Mouse (Mus musculus) lung, embryonic 14.5 days (tissue): ENCODE data around the gene Top2a. TPM values are rescaled to one million over a fixed set of nuclear protein-coding genes. Genes with fewer than 3 reads are reported as not detected.
A peak's percentile ranks its signal among the peaks of the same experiment; 100 is the strongest.

Source experiments
- ATAC-seq: fragments of 200-750 bp; cut with Nextera tagmentation; 2 replicates; pipeline ENCODE4 v1.8.0; 2017; ENCODE audit warnings: mild to moderate bottlenecking, moderate TSS enrichment, moderate library complexity; ENCODE audit not compliant: insufficient read depth
- DNase-seq: peaks from one replicate; pipeline ENCODE4 v3.0.0-alpha.2; 2015
- H3K27ac ChIP-seq: fragments of 300-500 bp; sonication (generic); 2 replicates; pipeline ENCODE4 v1.5.1; 2014; ENCODE audit warnings: low read depth, mild to moderate bottlenecking, moderate library complexity
- H3K27me3 ChIP-seq: fragments of 300-500 bp; sonication (generic); 2 replicates; pipeline ENCODE4 v1.6.1; 2014; ENCODE audit warnings: low read length, control low read depth; ENCODE audit not compliant: insufficient read depth
- H3K36me3 ChIP-seq: fragments of 300-500 bp; sonication (generic); 2 replicates; pipeline ENCODE4 v1.6.1; 2014; ENCODE audit warnings: control low read depth; ENCODE audit not compliant: insufficient read depth
- H3K4me1 ChIP-seq: fragments of 300-500 bp; sonication (generic); 2 replicates; pipeline ENCODE4 v1.6.1; 2014; ENCODE audit warnings: antibody characterized with exemption, control low read depth; ENCODE audit not compliant: insufficient read depth
- H3K4me2 ChIP-seq: fragments of 300-500 bp; sonication (generic); 2 replicates; pipeline ENCODE4 v1.6.1; 2014; ENCODE audit warnings: mild to moderate bottlenecking
- H3K4me3 ChIP-seq: fragments of 300-500 bp; sonication (generic); 2 replicates; pipeline ENCODE4 v1.5.1; 2014; ENCODE audit warnings: low read depth, low read length
- H3K9ac ChIP-seq: fragments of 300-500 bp; sonication (generic); 2 replicates; pipeline ENCODE4 v1.6.1; 2014
- H3K9me3 ChIP-seq: fragments of 300-500 bp; sonication (generic); 2 replicates; pipeline ENCODE4 v1.6.1; 2016; ENCODE audit warnings: low read depth, low read length, control low read depth
- CTCF ChIP-seq: IDR thresholded peaks from 2 replicates; pipeline ENCODE4 v1.5.1; 2016; ENCODE audit warnings: antibody characterized with exemption, low read depth
- WGBS: fragments of 180-500 bp; shearing (Covaris S2); extraction: QIAGEN DNeasy Blood & Tissue Kit; methylation state at CpG from one replicate; pipeline ENCODE4 v1.1.7; 2014; 5-methylcytosine and 5-hydroxymethylcytosine counted together
- polyA plus RNA-seq: library from polyadenylated mRNA; unstranded; fragments of >200 nt; fragmentation: Nextera tagmentation; extraction: Ambion mirVana; gene quantifications from 2 replicates; pipeline ENCODE4 v1.2.1, GENCODE M21; 2014

Gene Top2a
- polyA plus RNA-seq, 1 experiment from 2014 or later, result 364 TPM

DNA sequence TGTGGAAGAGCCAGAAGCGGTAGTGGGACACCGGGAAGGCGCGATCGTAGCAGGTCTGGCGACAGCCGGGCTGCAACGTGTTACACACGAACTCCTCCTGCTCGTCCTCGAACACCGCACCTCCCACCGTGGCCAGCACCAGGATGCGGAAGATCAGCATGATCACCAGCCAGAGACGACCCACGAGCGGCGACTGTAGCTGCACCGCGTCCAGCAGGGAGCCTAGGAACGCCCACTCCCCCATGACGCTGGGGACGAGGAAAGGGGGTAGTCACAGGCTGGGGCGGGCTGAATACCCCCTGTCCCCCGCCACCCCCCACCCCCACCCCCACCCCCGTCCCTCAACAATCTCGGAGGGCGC is 41.2 kb downstream of the Top2a start, which contains the start of gene Gjd3:
Gene Gjd3, minus strand, starts transcription at position 244 of the 361 bp plus-strand sequence.
- 1% methylated on average over 28 of the region's 28 CpGs for WGBS
- Histone ChIP-seq H3K9ac (peak within 1 kb of the TSS; percentile 48), H3K27ac (no peak within 1 kb of the TSS), H3K9me3 (no peaks in the 10 kb centered on the region), H3K4me1 (no peaks in the 10 kb centered on the region), H3K4me3 (peak within 1 kb of the TSS; percentile 57), H3K36me3 (no peaks in the 10 kb centered on the region), H3K4me2 (peak within 1 kb of the TSS; percentile 99), H3K27me3 (peaks cover 22% of the 10 kb centered on the region)
- no peak for TF ChIP-seq CTCF
- ATAC-seq (0 out of 2 replicates have a peak, but pooled peaks have one; percentile 4), DNase-seq (no peak)

GRCm38 (mm10) chr11:98981997-98982772 is 41.8 kb downstream of the Top2a start:
- H3K9ac ChIP-seq, result peak overlapping the region; percentile 48
- peak overlapping the region; percentile 57 for H3K4me3 ChIP-seq
- peak; percentile 80 for TF ChIP-seq CTCF
- no peaks in the 10 kb centered on the region for H3K4me1 ChIP-seq
- H3K36me3 ChIP-seq, result no peaks in the 10 kb centered on the region
- under 1% methylated on average over 94 of the region's 94 CpGs for WGBS
- H3K27me3 ChIP-seq, result peaks cover 22% of the 10 kb centered on the region
- H3K27ac ChIP-seq, result no peak overlapping the region
- peak; percentile 50 for ATAC-seq
- H3K9me3 ChIP-seq, result no peaks in the 10 kb centered on the region
- H3K4me2 ChIP-seq, result peak overlapping the region; percentile 99
- peak; percentile 84 for DNase-seq

- no peaks in the 10 kb centered on the region for H3K36me3 ChIP-seq
- 32% methylated on average over 20 of the region's 20 CpGs for WGBS
- peak overlapping the region; percentile 99 for H3K4me2 ChIP-seq
- DNase-seq (no peak), ATAC-seq (no peak)
- H3K4me3 ChIP-seq, result peak overlapping the region; percentile 57
- H3K9me3 ChIP-seq, result no peaks in the 10 kb centered on the region
- no peak overlapping the region for H3K27ac ChIP-seq
- peak overlapping the region; percentile 48 for H3K9ac ChIP-seq
- peaks cover 22% of the 10 kb centered on the region for H3K27me3 ChIP-seq
- no peaks in the 10 kb centered on the region for H3K4me1 ChIP-seq
- TF ChIP-seq CTCF, result no peak
Measured at GRCm38 (mm10) chr11:98981289-98981996, 42.5 kb downstream of the Top2a start.

DNA sequence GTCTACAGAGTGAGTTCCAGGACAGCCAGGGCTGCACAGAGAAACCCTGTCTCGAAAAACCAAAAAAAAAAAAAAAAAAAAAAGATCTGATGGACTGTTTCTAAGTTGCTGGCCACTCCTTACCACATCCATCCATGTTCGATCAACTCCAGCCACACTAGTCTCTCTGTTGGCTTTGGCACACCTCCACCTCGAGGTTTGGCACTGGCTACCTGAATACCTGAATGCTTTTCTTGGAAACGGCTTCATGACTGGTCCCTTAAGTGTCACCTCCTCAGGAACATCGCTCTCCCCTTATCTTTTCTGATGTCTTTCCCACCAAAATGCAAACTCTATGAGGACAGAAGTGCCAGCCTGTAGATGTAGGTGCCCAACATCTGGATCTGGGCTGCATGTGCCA is 44.6 kb downstream of the Top2a start:
- no peak overlapping the region for H3K4me3 ChIP-seq
- ATAC-seq, result no peak
- no peak for DNase-seq
- H3K9ac ChIP-seq, result no peak overlapping the region
- peaks cover 10% of the 10 kb centered on the region for H3K36me3 ChIP-seq
- 64% methylated on average over 4 of the region's 5 CpGs for WGBS
- no peak for TF ChIP-seq CTCF
- no peak overlapping the region for H3K27ac ChIP-seq
- H3K4me2 ChIP-seq, result no peak overlapping the region
- H3K27me3 ChIP-seq, result peaks cover 22% of the 10 kb centered on the region
- no peaks in the 10 kb centered on the region; the same call in 1 of the 2 replicates for H3K9me3 ChIP-seq
- H3K4me1 ChIP-seq, result no peaks in the 10 kb centered on the region

GRCm38 (mm10) chr11:98978526-98979148 is 45.4 kb downstream of the Top2a start:
- TF ChIP-seq CTCF, result no peak
- H3K4me3 ChIP-seq, result no peak overlapping the region
- peaks cover 22% of the 10 kb centered on the region for H3K27me3 ChIP-seq
- DNase-seq, result peak; percentile 76
- no peaks in the 10 kb centered on the region; the same call in 1 of the 2 replicates for H3K9me3 ChIP-seq
- H3K9ac ChIP-seq, result no peak overlapping the region
- H3K4me1 ChIP-seq, result no peaks in the 10 kb centered on the region
- H3K4me2 ChIP-seq, result 0 out of 2 replicates have a peak overlapping the region, but pooled peaks have one; percentile 4
- H3K27ac ChIP-seq, result no peak overlapping the region
- WGBS, result 37% methylated on average over 15 of the region's 15 CpGs
- H3K36me3 ChIP-seq, result peaks cover 17% of the 10 kb centered on the region
- ATAC-seq, result peak; percentile 19; the same call in 1 of the 2 replicates

DNA sequence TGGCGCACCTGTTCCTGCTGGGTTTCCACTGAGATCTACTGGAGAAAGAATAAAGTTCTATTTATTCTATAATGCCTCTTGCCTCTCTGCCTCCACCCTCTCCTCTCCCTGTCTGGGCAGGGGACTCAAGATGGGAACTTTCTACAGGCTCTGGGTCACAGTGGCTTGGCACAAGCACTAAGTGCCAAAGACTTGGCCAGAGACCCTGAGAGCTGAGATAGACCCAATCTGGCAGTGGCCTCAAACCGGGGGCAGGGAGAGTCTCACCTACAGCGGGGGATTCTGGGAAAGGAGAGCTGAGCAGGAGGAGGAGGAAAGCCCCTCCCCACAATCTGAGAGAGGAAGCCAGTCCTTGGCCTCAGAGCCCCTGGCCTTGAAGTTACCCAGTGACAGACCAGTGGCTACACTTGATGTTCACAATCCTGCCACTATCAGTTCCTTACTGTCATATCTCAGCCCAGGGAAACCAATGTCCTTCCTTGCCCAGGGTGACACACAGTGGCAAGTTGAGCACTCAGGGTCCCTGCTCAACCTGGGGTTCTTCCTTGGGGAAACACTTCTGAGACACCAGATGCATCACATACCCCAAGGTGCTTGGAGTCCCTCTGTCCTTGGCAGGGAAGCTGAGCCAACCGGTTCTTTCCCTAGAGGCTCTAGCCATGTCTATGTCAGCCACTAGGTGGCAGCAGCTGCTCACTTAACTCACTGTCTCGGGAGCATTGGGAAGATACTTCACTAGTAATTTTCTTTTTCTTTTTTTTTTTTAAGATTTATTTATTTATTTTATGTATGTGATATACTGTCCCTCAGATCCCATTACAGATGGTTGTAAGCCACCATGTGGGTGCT is 48.9 kb downstream of the Top2a start:
- Histone ChIP-seq H3K27ac (no peak overlapping the region), H3K4me2 (no peak overlapping the region), H3K36me3 (peaks cover 52% of the 10 kb centered on the region), H3K9me3 (no peaks in the 10 kb centered on the region; the same call in 1 of the 2 replicates), H3K27me3 (no peaks in the 10 kb centered on the region), H3K4me3 (no peak overlapping the region), H3K9ac (no peak overlapping the region), H3K4me1 (peaks cover 6% of the 10 kb centered on the region; the same call in 1 of the 2 replicates)
- WGBS, result 46% methylated on average over 5 of the region's 5 CpGs
- peak; percentile 84 for TF ChIP-seq CTCF
- no peak for ATAC-seq
- DNase-seq, result peak; percentile 92
